Mouse (Mus musculus): ENCODE measurements around the gene Plscr2.

DNA sequence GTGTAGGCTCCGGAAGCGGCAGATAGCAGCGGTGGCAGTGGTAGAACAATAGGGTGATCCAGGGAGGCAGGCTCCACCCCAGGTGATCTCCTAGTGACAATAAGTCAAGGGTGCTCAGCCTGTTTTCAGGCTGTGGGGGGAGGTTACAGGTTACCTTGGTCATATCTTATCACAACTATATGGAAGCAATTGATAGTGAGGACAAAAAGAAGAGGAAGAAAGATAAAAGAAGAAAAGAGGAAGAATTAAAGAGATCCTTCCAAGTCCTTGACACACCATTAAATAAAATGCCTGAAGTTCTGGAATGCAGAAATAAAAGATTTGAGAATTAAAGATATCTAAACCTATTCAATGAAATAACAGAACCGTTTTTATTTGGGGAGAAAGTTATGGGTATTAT lies 51.4 kb downstream of the Plscr2 start:
- no peak for TF ChIP-seq POLR2A (IDR thresholded peaks at IDR 0.05; ENCODE audit: borderline replicate concordance, low read depth, low read length)
- no peak for TF ChIP-seq CTCF (IDR thresholded peaks at IDR 0.05; ENCODE audit: low read depth, low read length)
